Mouse (Mus musculus): Measurements from ENCODE around the gene Hoxd4.

Gene Hoxd4

DNA sequence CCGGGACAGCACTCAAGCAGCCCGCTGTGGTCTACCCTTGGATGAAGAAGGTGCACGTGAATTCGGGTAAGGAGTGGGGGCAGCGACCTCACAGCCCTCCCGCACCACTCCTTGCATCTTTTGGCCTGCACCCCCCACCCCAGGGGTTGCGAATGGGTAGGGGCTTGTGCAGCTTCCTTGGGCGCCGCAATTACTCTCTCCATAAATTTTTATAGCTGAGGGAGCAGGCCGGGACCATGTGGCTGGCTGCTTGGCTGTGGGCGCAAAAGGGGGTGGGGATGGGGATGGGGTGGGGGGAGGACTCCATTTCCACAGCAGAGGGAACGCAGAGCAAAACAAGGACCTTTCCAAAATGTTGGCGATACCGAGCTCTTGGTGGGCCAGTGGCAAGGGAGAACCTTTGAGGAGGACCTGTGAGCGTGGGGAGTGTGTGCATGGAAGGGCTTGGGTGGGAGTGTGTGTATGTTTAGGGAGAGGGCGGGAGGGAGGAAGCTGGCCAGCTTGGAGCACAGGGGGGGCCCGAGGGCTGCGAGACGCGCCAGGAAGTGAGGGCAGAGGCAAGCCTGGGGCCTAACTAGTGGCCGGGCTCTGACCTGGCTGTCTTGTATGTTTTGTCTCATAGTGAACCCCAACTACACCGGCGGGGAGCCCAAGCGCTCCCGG is 16.0 kb downstream of the Hoxd4 start:
- DNase-seq (ENCODE audit: low read depth, low spot score): no peak

DNA sequence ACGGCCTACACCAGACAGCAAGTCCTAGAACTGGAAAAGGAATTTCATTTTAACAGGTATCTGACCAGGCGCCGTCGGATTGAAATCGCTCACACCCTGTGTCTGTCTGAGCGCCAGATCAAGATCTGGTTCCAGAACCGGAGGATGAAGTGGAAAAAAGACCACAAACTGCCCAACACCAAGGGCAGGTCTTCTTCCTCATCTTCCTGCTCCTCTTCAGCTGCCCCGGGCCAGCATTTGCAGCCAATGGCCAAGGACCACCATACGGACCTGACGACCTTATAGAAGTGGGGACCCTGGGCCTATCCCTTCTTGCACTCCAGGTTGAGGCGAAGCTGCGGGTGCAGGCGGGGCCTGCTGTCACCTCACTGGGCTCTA is 16.6 kb downstream of the Hoxd4 start:
- no peak for DNase-seq (ENCODE audit: low read depth, low spot score)

DNA sequence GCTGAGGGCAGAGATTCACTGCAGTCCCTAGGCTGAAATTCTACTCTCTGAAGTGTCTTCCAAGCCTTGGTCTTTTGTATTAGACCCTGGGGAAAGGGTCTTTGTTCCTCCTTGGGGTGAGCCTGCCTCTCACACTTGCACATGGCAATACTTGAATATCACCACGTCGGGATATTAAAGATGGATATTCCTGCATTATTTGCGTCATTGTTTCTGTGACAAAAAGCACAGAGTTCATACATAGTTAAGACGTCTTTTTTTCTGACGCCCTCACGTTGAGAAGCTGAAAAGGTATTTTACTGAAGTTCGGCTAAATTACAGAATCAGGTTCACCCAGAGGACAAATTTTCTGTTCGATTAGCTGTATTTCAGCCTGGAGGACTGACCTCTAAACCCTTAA is 18.6 kb downstream of the Hoxd4 start:
- DNase-seq (ENCODE audit: low read depth, low spot score): no peak

DNA sequence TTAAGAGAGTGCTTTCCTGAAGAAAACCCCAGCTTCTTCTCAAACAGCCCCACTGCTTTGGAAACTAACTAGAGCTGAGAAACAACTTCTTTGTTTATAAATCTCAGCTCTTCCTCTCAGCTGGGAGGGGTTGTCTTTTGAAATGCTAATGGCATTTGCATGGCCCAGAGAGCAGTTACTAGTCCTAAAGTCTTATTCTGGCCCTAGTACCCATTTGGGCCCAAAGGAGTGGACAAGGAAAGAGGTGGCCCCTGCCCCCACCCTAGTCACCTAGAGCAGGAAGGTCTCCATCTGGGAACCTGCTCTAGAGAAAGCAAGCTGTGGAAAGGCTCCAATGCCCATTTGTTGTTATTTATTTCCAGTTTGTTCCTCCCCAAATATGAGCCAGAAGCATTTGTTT is 19.3 kb downstream of the Hoxd4 start:
- no peak for DNase-seq (ENCODE audit: low read depth, low spot score)

DNA sequence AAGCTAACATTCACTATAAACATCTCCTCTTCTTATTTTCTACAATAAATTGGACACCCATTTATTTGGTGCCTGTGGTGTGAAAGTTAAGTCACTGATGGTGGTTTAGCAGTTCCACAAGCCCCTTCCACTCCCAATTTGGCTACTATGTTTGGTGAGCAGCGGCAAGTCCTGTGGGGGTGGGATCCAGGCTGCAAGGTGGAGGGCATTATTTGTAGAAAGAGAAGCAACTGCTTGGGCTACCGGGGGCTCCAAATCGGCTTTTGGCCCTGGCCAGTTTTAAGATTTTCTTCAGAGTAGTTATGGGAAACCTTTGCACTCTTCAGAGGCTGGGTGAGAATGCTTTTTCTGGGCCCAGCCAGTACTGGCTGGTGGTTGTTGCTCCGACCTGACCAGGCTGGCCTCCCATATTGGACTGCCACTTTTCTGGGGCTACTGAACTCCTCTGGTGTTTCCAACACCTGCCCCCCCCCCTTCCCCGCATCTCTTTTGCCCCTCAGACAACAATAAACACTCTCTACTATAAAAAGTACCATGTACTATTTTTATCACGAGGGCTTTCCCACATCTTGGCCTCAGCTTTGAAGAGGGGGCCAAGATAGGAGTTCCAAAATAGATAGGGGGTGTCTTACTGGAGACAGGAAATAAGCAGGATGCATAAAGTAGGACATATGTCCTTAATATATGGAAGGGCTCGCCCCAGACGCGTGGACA is 20.2 kb downstream of the Hoxd4 start:
- no peak for DNase-seq (ENCODE audit: low read depth, low spot score)

DNA sequence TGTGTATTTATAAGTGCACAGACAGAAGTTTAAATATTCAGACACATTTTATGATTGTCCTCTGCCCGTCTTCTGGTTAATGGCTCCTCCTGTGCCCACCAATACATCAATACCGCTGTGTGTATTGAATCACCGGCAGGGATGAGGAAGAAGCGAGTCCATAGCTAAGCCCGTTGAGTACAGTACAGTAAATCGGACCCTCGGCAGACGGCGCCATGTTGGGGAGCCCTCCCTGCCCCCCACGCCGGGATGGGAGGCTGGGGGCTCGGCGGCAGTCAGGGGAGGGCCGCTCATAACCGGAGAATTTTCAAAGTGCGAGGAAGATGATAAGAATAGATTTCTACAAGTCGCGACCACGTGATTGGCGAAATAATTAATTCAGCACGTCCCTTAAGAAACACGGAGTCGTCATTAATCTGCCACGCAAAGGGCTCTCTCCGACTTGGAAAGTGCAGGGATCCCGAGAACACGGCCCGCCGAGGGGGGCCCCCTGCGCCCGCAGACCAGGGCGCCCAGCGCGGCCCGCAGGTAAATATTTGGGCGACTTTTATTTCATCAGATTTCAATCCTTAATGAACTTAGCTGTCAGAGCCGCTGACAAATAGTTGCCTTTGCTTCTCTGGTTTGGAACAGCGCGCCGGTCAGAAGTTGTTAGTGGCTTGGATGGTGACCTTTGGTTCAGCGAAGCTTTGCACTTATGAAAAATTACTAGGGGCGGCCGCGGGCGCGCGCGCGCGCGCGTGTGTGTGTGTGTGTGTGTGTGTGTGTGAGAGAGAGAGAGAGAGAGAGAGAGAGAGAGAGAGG is 21.0 kb downstream of the Hoxd4 start:
- no peak for DNase-seq (ENCODE audit: low read depth, low spot score)

DNA sequence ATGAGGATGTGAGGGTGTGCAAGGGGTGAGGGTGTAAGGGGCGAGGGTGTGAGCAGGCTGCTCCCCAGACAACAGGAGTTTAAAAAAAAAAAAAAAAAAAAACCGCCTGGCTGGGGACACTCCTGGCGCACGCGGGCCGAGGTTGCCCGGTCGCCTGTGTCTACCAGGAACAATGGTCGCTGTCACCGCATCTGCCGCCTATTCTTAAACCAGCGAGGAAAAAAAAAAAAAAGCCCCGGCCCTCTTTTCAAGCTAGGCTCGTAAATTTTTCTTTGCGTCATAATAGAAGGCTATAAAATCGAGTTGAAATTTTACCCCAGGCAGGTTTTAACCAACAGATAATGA is 21.6 kb downstream of the Hoxd4 start:
- DNase-seq (ENCODE audit: low read depth, low spot score): no peak

DNA sequence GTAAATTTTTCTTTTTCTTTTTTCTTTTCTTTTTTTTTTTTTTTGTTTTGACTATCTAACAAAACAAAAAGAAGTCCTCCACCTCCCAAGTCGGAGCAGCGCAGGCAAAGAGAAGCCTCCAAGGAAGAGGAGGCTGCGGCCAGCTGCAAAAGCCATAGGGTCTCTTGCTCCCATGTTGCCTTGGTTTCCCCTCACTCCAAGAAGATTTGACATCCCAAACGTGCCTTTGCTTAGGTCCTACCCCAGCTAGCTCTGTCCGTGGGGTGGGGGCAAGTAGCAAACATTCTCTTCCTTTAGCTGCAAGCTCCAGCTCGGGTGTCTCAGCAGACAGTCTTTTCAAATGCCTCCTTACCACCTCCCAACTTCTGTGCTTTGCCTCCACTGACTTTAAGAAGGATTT is 22.0 kb downstream of the Hoxd4 start:
- DNase-seq (ENCODE audit: low read depth, low spot score): no peak

DNA sequence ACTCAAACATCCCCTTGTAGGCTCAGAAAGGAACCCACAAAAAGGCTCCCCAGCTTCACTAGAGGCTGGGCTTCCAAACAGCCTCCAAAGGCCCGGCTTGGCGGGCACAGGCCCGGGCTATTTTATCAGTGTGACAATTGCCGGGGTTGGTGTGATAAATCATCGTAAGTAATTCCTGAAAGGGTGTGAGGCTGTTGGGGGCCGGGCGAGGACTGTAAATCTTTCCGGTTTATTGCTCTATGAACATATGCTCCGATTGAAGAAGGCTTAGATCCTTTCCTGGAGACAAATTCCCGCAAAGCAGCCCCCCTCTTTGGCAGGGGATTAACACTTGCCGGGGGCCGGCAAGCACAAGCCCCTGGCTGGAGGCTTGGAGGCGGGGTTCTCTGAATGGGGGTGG is 22.7 kb downstream of the Hoxd4 start:
- DNase-seq (ENCODE audit: low read depth, low spot score): no peak

DNA sequence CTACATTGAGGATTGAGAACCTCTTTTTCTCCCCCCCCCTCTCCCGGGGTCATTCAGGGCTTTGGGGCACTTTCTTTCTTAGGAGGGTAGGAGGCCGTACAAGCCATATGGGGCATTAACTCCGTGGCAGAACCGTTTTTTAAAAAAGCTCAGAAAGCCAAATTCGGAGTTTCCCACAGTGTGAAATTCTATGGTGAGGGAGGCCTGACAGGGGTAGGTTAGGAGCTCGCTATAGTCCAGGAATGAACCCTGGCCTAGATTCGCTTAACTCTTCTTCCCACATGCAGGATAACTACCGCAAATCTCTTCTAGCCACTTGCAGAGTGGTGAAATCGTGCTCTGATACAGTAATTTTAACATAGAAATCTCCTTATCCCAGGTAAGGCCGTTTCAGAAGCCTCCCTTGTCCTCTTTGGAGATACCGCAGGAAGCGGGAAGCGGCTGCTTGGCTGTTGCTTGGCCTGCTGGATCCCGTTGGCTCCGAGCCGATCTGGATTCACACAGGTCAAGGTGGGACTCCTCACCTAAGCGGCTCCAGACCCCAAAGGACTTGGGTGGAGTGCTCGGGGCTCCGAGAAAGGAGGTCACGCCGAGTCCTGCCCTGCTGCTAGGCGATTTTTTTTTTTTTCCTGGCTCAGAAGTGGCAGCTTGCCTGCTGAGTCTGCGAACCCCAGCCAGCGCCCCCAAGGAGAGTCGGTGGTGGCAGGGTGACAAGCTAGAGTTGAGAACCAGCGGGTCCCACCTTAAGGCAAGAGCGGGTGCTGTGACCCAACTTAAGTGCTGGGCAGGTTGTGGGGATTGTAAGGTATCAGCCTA is 23.5 kb downstream of the Hoxd4 start:
- DNase-seq (ENCODE audit: low read depth, low spot score): no peak

DNA sequence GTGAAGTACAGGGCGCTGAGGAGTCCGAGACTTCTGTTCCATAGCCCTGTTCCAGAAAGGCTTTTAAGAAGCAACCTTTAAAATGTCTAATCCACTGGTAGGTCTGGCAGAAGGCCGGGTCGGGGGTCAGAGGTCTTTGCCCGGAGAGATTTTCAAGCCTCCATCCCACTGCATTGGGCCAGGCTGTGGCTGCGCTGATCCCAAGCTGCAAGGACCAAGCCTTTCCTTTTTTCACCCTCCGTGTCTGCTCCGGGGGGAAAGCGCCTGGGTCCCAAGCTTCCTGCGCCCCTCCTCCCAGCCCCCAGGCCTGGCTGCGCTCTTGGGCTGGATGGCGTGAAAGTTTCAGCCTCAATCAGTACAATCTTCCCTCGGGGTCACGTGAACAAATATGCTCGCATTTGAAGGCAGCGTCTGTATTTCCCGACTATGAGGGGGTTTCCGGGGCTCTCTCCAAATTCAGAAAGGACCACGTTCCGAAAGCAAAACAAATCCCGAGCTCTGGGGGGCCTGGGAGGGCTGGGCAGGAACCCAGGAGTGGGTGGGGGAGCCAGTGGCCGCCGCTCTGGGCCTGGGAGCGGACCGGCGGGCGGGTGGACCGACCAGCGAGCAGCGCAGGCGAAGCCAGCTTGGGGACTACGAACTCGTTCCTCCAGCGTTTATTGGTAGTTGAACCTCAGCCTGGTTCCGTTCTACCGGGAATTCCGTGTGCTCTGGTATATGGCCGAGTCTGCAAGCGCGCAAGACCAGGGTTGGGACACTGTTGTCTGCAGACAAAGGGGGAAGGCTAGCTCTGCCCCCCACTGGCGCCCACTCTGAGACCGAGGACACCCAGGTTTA is 24.3 kb downstream of the Hoxd4 start:
- no peak for DNase-seq (ENCODE audit: low read depth, low spot score)

DNA sequence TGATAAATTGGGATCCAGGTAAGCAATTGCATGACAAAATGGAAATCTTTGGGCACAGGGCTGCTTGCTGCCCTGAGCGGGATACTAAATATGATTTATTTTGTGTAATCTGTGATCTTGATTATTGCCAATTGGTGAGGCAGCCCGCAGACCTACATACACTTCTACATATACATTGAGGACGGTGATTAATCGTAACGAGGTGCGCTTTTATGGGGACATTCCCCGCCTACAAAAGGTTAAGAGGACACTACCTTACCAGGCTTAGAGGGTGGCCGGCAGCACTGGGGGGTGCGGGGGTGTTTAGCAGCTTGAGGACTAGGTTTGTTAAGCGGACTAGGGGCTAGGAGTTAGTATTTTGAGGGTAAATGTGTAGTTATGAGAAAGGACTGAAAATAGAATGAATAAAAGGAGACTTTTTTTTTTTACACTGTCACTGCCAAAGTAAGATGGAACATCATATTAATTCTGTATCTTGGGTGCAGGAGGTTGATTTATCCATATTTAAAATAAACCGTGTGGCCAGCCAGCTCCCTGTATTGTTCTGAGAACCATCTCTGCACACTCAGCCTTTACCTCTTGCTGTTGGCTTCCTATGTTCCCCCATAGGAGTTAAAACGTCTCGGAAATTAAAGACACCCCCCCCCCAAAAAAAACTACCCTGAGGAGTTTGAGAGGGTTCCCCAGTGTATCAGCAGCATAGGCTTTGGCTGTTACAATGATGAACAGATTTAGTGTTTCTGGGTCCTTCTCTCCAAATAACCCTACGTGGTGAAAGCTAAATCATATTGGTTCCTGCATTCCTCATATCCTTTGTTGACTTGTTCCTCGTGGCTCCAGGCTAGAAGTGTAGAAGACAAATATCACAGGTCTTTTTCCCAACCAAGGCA is 25.2 kb downstream of the Hoxd4 start:
- no peak for DNase-seq (ENCODE audit: low read depth, low spot score)

DNA sequence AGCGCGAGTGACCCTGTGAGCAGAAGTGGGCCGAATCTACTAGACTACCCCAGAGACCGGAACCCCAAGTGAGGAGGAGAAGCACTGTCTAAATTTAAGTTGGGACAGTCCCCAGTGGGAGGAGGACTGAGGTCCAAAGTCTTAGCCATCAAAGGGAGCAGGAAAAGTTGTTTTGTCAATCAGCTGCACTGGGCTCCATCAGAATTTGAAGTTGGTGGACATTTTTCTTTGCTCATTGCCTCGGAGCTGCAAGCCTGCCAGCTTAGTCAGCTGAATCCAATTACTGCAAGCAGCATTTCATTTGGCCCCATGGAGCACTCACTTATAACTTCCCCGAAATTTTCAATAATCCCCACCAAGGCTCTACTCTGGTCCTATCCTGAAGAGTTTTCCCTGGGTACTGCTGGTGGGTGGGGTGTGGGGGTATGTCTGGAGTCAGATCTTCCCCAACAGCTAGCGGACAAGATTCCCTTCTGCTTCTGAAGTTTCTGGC is 25.9 kb downstream of the Hoxd4 start:
- no peak for DNase-seq (ENCODE audit: low read depth, low spot score)

DNA sequence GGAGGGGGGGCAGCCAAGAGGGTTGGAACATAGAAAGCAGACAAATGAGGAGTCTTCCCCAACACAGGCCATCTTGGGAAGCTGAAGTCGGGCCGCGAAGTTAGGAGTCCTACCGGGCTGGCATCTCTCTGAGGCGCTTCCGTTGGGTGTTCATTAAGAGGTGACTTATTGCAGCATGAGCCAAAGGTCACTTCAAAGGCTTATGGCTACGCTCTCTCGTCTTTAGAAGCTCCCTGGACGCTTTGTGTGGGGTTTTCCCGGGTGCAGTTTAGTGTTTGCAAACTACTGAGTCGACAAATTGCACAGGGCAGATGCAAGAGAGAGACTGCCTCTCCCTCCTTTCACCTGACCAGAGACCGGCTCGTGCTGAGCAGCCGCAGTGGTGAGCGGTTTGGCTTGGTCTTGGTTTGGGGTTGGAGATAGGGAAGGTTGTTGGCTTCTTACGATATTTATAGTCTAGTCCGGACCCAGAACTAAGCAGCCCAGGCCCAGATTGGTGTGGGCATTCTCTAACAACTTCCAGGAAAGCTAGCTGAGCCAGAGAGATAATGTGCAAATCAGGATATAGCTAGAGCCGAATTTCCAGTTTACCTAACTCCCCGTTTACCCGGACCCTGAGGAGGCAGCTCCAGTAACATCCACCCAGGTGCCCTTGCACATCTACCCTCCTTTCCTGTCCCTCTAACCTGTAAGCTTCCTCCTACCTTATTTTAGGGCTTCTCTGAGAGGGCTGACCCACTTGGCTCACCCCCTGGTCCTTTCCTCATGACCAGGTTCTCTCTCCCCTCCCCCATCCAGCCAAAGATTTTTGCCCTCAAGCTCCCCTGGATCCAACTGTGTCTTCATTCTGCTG is 27.1 kb downstream of the Hoxd4 start:
- no peak for DNase-seq (ENCODE audit: low read depth, low spot score)

DNA sequence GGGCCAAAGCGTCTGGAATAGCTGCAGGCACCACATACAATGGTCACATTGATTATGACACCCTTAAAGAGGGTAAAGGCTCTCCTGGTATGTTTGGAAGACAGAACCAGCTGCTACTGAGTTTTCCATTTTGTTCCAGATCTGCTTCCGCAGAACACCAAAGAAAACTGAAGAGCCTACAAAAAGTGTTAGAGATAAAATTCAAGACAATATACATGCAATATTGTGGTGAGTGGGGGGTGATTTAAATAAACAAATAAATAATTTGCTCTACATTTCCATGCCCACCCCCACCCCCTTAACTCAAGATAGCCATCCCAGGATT is 27.7 kb downstream of the Hoxd4 start:
- no peak for DNase-seq (ENCODE audit: low read depth, low spot score)

DNA sequence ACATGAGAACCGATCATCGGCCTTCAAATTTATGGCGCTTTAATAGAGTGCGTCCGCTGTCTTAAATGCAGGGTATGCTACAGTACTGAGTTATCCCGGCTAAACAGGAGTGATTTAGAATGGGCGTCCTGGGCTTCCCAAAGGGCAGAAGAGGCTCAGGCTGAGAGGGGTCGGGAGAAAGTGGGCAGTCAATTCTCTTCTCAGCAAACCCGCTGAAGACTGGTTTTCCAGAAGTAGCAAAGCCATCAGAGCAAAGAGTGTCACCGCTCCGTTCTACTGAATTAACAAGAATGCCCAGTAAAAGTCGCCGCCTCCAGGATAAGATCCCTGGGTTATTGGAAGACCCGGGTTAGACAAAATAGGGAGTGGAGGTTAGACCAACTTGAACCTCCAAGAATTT is 28.1 kb downstream of the Hoxd4 start:
- no peak for DNase-seq (ENCODE audit: low read depth, low spot score)

DNA sequence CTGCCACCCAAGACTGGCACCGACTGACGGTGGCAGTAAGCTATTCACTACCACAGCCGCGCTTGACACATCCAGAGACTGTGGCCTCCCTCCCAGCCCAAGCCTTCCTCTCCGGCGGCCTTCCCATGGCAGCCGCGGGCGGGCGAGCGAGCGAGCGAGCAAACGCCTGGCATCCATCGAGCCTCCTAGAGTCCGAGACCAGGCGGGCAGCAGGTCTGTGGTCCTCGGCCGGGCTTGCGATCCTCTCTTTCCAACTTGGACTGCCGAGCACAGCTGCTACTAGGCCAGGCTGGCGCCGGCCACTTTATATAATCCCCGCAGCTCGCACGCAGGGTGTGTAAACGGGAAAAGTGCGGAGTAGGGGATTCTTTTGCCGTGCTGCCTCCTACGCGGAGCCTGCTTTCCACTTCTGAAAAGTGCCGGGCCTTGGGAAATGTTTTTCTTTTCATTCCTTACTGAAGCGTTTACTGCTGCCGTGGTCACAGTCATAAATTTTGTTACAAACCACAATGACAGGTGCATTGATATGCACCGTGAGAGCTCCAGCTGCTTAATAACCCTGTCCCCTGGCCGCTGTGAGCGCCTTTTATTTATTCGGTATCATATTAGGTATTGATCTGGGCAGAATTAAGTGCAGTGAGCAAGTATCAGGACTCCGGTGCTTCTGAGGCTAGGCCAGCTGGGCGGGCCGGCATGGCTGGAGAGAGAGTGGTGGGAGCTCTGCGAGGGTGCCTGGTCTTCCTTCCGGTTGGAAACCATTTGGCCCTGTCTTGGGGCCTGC is 28.8 kb downstream of the Hoxd4 start:
- no peak for DNase-seq (ENCODE audit: low read depth, low spot score)

DNA sequence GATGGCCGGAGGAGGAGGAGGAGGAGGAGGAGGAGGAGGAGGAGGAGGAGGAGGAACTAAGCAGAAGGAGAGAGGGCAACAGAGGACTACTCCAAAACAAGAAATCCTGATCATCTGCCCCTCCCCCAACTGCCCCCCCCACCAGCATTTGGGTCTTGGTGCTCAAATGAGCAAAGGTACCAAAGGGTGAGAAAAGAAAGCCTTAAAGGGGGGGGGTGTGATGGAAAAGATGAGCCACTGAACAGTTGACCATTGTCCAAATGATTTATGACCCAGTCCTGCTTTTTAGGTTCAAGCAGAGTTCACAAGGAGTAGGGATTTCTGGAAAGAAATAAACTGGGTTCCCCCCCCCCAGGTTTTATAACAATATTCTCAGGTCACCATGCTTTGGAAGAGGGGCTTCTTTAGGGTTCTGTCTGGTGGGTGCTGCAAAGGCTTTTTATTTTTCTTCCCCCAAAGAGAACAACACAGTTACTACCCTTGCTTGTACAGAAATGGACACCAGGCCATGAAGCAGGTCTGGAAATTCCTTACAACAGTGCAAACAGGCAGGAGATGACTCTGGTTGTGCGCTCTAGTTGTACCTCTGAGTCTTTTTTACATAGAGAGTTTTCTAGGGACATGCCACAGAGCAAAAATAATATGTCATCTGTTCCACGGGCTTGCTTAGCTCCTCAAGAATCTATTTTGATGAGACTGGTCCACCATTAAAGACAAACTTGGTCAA is 29.7 kb downstream of the Hoxd4 start:
- no peak for DNase-seq (ENCODE audit: low read depth, low spot score)
